Mouse (Mus musculus) liver, adult 2 months (tissue): ENCODE results near the gene Meltf. TPM values are rescaled to one million over a fixed set of nuclear protein-coding genes. Genes with fewer than 3 reads are reported as not detected.

Source experiments
- DNase-seq: peaks from one replicate; pipeline ENCODE4 v3.0.0-alpha.2; 2011; ENCODE audit warnings: low read depth, low spot score; ENCODE audit errors: extremely low read depth
- H3K27ac ChIP-seq: fragments of 200-500 bp; replicated peaks from 2 replicates; pipeline ENCODE4 v1.5.1; 2012; ENCODE audit warnings: low read depth, mild to moderate bottlenecking, control low read depth, inconsistent platforms, low read length; ENCODE audit not compliant: insufficient read depth
- H3K27me3 ChIP-seq: fragments of 200-500 bp; 2 replicates; pipeline ENCODE4 v1.6.1; 2012; ENCODE audit warnings: mild to moderate bottlenecking, moderate library complexity, low read length, inconsistent platforms; ENCODE audit not compliant: control insufficient read depth, insufficient read depth
- H3K36me3 ChIP-seq: fragments of 200-500 bp; 2 replicates; pipeline ENCODE4 v1.6.1; 2012; ENCODE audit warnings: low read length, inconsistent platforms; ENCODE audit not compliant: control insufficient read depth, insufficient read depth
- H3K4me1 ChIP-seq: fragments of 200-500 bp; 2 replicates; pipeline ENCODE4 v1.6.1; 2011; ENCODE audit warnings: low read length; ENCODE audit not compliant: control insufficient read depth, insufficient read depth
- H3K4me3 ChIP-seq: fragments of 200-500 bp; 2 replicates; pipeline ENCODE4 v1.5.1; 2011; ENCODE audit warnings: low read depth, mild to moderate bottlenecking, control low read depth, low read length, moderate library complexity; ENCODE audit not compliant: insufficient read depth
- H3K79me2 ChIP-seq: fragments of 200-500 bp; 2 replicates; pipeline ENCODE4 v1.6.1; 2012; ENCODE audit warnings: inconsistent platforms, mild to moderate bottlenecking, low read length, moderate library complexity; ENCODE audit not compliant: control insufficient read depth, insufficient read depth
- H3K9ac ChIP-seq: fragments of 200-500 bp; 2 replicates; pipeline ENCODE4 v1.6.1; 2012; ENCODE audit warnings: low read depth, mild to moderate bottlenecking, control low read depth, inconsistent platforms, low read length
- CTCF ChIP-seq: fragments of 200-500 bp; IDR thresholded peaks from 2 replicates; pipeline ENCODE4 v1.5.1; 2011; ENCODE audit warnings: low read depth, low read length, control low read depth
- POLR2A ChIP-seq: fragments of 200-500 bp; IDR thresholded peaks from 2 replicates; pipeline ENCODE4 v1.6.1; 2011; ENCODE audit warnings: low read length, control low read depth; ENCODE audit not compliant: insufficient read depth; ENCODE audit errors: extremely low read depth
- WGBS: fragments of 180-500 bp; shearing (Covaris S2); methylation state at CpG from one replicate; pipeline ENCODE4 v1.1.7; 2018; 5-methylcytosine and 5-hydroxymethylcytosine counted together
- polyA plus RNA-seq: library from polyadenylated mRNA; depleted of rRNA; stranded (reverse); fragments of >200 nt; gene quantifications from 2 replicates; pipeline ENCODE4 v1.2.3, GENCODE M21; 2012
- total RNA-seq: library from RNA; depleted of rRNA; stranded (reverse); fragments of >200 nt; gene quantifications from 2 replicates; pipeline ENCODE4 v1.2.3, GENCODE M21; 2014

Meltf gene
- total and polyA plus RNA-seq, 2 experiments, result not detected

GRCm38 (mm10) chr16:31908959-31909358, 30.3 kb downstream of the Meltf start:
- TF ChIP-seq POLR2A (no peak), CTCF (no peak)
- H3K79me2 ChIP-seq, result no peaks in the 10 kb centered on the region
- no peaks in the 10 kb centered on the region for H3K36me3 ChIP-seq
- H3K27me3 ChIP-seq, result no peaks in the 10 kb centered on the region
- no peaks in the 10 kb centered on the region for H3K4me1 ChIP-seq
- H3K9ac ChIP-seq, result no peak overlapping the region
- DNase-seq, result no peak
- 74% methylated on average over 11 of the region's 11 CpGs for WGBS
- H3K4me3 ChIP-seq, result no peak overlapping the region
- no peak overlapping the region for H3K27ac ChIP-seq

- H3K4me1 ChIP-seq, result no peaks in the 10 kb centered on the region
These were observed 31.8 kb downstream of the Meltf start for GRCm38 (mm10) chr16:31910281-31910847.

GRCm38 (mm10) chr16:31917776-31918175, 39.2 kb downstream of the Meltf start:
- DNase-seq, result peak; percentile 41
- no peak overlapping the region for H3K9ac ChIP-seq

More at GRCm38 (mm10) chr16:31910281-31910847, 31.8 kb downstream of the Meltf start:
- no peaks in the 10 kb centered on the region for H3K36me3 ChIP-seq
- DNase-seq, result no peak
- no peak overlapping the region for H3K4me3 ChIP-seq
- H3K79me2 ChIP-seq, result no peaks in the 10 kb centered on the region
- no peak for TF ChIP-seq POLR2A
- TF ChIP-seq CTCF, result no peak
- H3K27ac ChIP-seq, result no peak overlapping the region
- H3K9ac ChIP-seq, result no peak overlapping the region
- no peaks in the 10 kb centered on the region for H3K27me3 ChIP-seq
- WGBS, result 60% methylated on average over 10 of the region's 10 CpGs

GRCm38 (mm10) chr16:31918248-31918724, 39.7 kb downstream of the Meltf start:
- no peak for TF ChIP-seq POLR2A
- TF ChIP-seq CTCF, result peak; percentile 83
- peak; percentile 53 for DNase-seq
- Histone ChIP-seq H3K27me3 (no peaks in the 10 kb centered on the region), H3K9ac (peak overlapping the region; percentile 13; the same call in 1 of the 2 replicates), H3K36me3 (no peaks in the 10 kb centered on the region), H3K4me1 (peaks cover 6% of the 10 kb centered on the region), H3K27ac (no peak overlapping the region), H3K79me2 (no peaks in the 10 kb centered on the region), H3K4me3 (no peak overlapping the region; the same call in 1 of the 2 replicates)
- WGBS, result 3% methylated on average over 14 of the region's 14 CpGs

More at GRCm38 (mm10) chr16:31917776-31918175, 39.2 kb downstream of the Meltf start:
- Histone ChIP-seq H3K79me2 (no peaks in the 10 kb centered on the region), H3K36me3 (no peaks in the 10 kb centered on the region), H3K27ac (no peak overlapping the region), H3K27me3 (no peaks in the 10 kb centered on the region), H3K4me1 (peaks cover 6% of the 10 kb centered on the region), H3K4me3 (no peak overlapping the region)
- TF ChIP-seq POLR2A (no peak), CTCF (no peak)
- 18% methylated on average over 11 of the region's 11 CpGs for WGBS

- Histone ChIP-seq H3K27ac (no peak overlapping the region), H3K4me1 (no peaks in the 10 kb centered on the region), H3K9ac (no peak overlapping the region), H3K27me3 (no peaks in the 10 kb centered on the region), H3K36me3 (no peaks in the 10 kb centered on the region), H3K79me2 (no peaks in the 10 kb centered on the region), H3K4me3 (no peak overlapping the region)
- TF ChIP-seq POLR2A, result no peak
- TF ChIP-seq CTCF, result no peak
- no peak for DNase-seq
- WGBS, result 81% methylated on average over 6 of the region's 6 CpGs
These were observed 45.8 kb downstream of the Meltf start for GRCm38 (mm10) chr16:31924368-31924767.

- Histone ChIP-seq H3K4me1 (no peaks in the 10 kb centered on the region), H3K36me3 (no peaks in the 10 kb centered on the region), H3K9ac (no peak overlapping the region), H3K79me2 (no peaks in the 10 kb centered on the region), H3K4me3 (no peak overlapping the region), H3K27me3 (no peaks in the 10 kb centered on the region), H3K27ac (no peak overlapping the region)
- 79% methylated on average over 6 of the region's 6 CpGs for WGBS
- DNase-seq, result no peak
- TF ChIP-seq POLR2A (no peak), CTCF (no peak)
These were observed 47.5 kb downstream of the Meltf start for GRCm38 (mm10) chr16:31926091-31926490.
